Mouse (Mus musculus) thymus, postnatal 36 days (tissue): ENCODE measurements at regions not wholly inside any gene's neighbourhood (a gene's known extent, or its start where the extent isn't known, plus 50 kb on each side); places are given as distances from the start of the nearest gene placed in this dataset.
"Not testable (repeated sequence)": the region's sequence is repeated elsewhere in the genome, so short reads cannot be mapped to it uniquely, and the experiment has no call there.

Experiments
- DNase-seq, 2 experiments: peaks; one replicate each; pipeline ENCODE4 v3.0.0; 2022; ENCODE audit warnings: mixed read lengths in 2 of 2

DNA sequence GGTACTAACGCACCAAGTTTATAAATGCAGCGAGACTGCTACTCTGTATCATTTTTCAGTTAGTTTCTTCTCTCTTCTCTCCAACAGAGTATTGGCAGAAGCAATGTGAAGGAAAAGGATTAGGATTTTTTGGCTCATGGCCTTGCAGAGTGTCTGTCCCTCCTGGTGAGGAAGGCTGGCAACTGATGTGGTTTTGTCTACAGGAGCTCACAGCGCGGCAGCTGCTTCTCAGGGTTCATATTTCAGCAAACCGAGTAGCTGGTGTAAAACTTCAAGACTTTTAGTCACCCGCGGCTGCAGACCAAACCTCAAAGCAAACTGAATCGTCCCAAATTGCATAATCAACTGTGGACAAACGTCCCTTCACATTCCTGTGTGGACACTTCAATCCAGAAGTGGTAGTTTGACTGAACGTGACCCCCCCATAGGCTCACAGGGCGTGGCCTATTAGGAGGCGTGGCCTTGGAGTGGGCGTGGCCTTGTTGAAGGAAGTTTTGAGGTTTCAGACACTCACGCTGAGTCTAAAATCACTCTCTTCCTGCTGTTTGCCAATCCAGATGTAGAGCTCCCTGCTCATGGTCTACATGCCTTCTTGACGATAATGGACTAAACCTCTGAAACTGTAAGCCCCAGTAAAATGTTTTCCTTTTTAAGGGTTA lies 147.7 kb upstream of the Trpc7 start:
- no peak for DNase-seq

- no peak for DNase-seq
Observed at GRCm38 (mm10) chr13:57042514-57042913, 146.7 kb upstream of the Trpc7 start.

GRCm38 (mm10) chr13:57032871-57033270 lies 137.1 kb upstream of the Trpc7 start:
- DNase-seq: no peak

DNA sequence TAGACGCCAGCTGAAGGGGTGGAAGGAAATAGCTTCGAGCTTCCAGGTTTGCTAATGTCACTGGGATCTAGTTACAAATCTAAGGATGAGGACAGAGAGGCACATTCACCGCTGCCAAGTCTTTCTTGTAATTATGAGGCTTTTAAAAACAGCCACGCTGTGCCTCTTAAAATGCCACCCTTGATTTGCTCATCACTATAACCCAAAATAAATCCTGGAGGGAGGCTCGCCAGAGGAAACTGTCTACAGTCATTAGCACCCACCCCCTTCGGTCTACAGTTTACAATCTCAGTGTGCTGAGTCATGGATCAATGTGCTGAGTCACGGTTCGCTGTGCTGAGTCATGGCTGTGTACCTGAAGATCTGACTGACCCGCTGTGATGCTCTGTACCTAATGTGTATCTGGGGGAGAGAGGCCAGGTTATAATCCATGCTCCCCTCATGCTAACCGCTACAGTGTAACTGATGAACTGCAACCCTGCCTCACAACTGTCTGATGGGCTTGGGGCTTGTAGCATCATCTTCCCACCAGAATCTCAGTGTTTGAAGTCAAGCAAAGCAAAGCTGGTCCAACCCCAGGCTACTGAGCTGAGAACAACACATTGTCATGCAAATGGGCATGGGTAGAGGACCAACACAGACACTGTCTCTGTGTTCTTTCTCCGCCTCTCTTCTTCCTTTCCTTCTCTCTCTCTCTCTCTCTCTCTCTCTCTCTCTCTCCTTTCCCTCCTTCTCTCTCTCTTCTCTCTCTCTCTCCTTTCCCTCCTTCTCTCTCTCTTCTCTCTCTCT lies 122.0 kb upstream of the Trpc7 start:
- DNase-seq: no peak

DNA sequence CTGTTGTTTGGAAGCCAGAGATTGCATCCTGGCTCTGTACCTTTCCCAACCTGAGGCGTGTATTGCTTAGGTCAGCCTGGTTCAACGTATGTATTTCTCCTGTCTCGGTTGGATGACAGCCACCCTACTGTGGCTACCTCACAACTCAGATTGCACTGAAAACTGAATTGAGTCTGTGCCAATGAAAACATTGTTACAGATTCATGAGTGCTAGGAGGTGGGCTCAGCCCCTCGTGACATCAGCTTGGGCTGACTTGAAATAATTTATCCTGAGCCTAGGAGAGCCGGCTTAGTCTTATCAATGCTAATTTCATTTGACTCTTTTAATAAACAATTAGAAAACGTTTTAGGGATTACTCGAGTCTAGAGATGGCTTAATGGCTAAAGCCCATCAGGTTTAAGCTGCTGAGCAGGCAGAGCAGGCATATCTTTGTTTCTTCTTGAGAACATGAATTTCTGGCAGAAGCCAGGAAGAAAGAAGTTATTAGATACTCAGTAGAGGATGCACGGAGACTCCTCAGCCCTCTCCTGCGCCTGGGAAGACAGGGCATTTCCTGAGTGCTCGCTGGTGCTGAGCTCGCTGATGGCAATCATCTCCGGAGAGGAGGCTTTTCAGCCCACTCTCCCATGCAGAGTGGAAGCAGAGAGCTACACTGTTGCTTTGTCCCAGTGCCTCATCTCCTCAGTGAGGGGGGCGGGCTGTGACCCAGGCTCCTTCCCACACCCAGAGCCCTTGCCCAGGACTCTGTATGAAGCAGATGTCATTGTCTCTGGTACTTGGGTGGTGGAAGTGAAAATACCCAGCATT lies 120.9 kb upstream of the Trpc7 start:
- DNase-seq: no peak

- not testable (repeated sequence) for DNase-seq
Observed at GRCm38 (mm10) chr13:57007236-57007635, 111.4 kb upstream of the Trpc7 start.

DNA sequence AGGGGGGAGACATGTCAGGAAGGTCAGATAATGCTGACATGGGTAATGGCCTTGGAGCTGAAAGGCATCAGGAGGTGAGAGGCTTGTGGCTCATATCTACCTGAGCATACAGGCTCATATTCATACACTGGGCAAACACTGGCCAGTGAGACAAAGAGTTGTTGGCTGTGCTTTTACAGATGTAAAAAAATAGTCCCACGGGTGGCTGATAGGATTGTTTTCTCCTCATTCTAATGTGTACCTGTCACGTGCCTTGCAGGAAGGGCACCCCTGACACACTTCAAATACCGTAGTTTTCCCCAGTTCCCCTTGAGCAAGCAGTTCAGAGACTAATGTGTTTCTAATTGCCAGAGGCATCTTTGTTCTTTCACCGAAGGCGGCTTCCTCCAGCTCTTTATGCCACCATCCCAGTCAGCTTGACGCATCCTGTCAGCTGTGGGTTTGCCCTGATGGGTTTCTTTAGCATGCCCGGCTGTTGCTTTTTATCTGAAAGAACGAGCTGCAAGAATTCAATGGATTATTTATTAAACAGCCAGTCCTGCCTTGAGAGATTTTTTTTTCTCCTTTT lies 107.9 kb upstream of the Trpc7 start:
- no peak for DNase-seq

DNA sequence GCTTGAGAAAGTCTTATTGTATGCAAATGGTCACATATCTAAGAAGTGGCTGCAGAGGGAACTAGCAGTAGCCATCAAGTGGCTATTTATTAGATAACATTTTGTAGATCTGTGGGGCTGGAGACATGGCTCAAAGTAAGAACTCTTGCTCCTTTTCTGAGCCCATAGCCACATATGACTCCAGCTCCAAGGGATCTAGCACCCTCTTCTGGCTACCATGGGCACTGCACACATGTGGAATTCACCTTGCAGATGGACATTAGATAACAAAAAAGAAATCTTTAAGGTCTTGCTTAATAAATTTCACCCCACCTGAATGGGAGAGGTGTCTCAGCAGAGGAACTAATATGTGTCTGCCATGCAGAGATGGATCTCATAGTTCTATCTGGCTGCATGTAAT lies 96.2 kb upstream of the Trpc7 start:
- no peak for DNase-seq

GRCm38 (mm10) chr13:56974063-56974462 lies 78.3 kb upstream of the Trpc7 start:
- no peak for DNase-seq

- DNase-seq: no peak
Observed at GRCm38 (mm10) chr13:56955358-56955757, 59.6 kb upstream of the Trpc7 start.

- DNase-seq: no peak
Observed at GRCm38 (mm10) chr13:56948086-56948485, 52.3 kb upstream of the Trpc7 start.

GRCm38 (mm10) chr13:56947266-56947665 lies 51.5 kb upstream of the Trpc7 start:
- no peak for DNase-seq
